Mouse (Mus musculus) lung, embryonic 16.5 days (tissue): ENCODE data around the gene Nyx. TPM values are rescaled to one million over a fixed set of nuclear protein-coding genes. Genes with fewer than 3 reads are reported as not detected.

ENCODE experiments used
- ATAC-seq: fragments of 200-750 bp; cut with Nextera tagmentation; 2 replicates; pipeline ENCODE4 v1.8.0; 2017; ENCODE audit warnings: low read depth, mild to moderate bottlenecking, moderate library complexity
- H3K27ac ChIP-seq: fragments of 300-500 bp; sonication (generic); 2 replicates; pipeline ENCODE4 v1.5.1; 2014; ENCODE audit warnings: mild to moderate bottlenecking, control low read depth, low read length
- H3K27me3 ChIP-seq: fragments of 300-500 bp; sonication (generic); 2 replicates; pipeline ENCODE4 v1.6.1; 2014; ENCODE audit warnings: low read depth, low read length, mixed read lengths; ENCODE audit not compliant: control insufficient read depth, insufficient read depth
- H3K36me3 ChIP-seq: fragments of 300-500 bp; sonication (generic); 2 replicates; pipeline ENCODE4 v1.6.1; 2014; ENCODE audit warnings: low read length; ENCODE audit not compliant: control insufficient read depth, insufficient read depth
- H3K4me1 ChIP-seq: fragments of 300-500 bp; sonication (generic); replicated peaks from 2 replicates; pipeline ENCODE4 v1.6.1; 2014; ENCODE audit warnings: low read length, mixed read lengths; ENCODE audit not compliant: control insufficient read depth, insufficient read depth
- H3K4me2 ChIP-seq: fragments of 300-500 bp; sonication (generic); 2 replicates; pipeline ENCODE4 v1.6.1; 2014; ENCODE audit warnings: low read depth, low read length, control low read depth
- H3K4me3 ChIP-seq: fragments of 300-500 bp; sonication (generic); 2 replicates; pipeline ENCODE4 v1.5.1; 2014; ENCODE audit warnings: mild to moderate bottlenecking, low read length, control low read depth
- H3K9ac ChIP-seq: fragments of 300-500 bp; sonication (generic); 2 replicates; pipeline ENCODE4 v1.6.1; 2014; ENCODE audit warnings: low read length, control low read depth
- H3K9me3 ChIP-seq: fragments of 300-500 bp; sonication (generic); 2 replicates; pipeline ENCODE4 v1.6.1; 2016; ENCODE audit warnings: low read length; ENCODE audit not compliant: control insufficient read depth
- WGBS: fragments of 180-500 bp; shearing (Covaris S2); extraction: QIAGEN DNeasy Blood & Tissue Kit; methylation state at CpG from one replicate; pipeline ENCODE4 v1.1.7; 2014; 5-methylcytosine and 5-hydroxymethylcytosine counted together
- polyA plus RNA-seq: library from polyadenylated mRNA; unstranded; fragments of >200 nt; fragmentation: Nextera tagmentation; extraction: Ambion mirVana; gene quantifications from 2 replicates; pipeline ENCODE4 v1.2.1, GENCODE M21; 2015

The Nyx gene
- polyA plus RNA-seq, 1 experiment from 2014 or later: 0.10 TPM

GRCm38 (mm10) chrX:13484447-13484846 lies 18.5 kb downstream of the Nyx start:
- peaks cover 10% of the 10 kb centered on the region for H3K9me3 ChIP-seq
- H3K9ac ChIP-seq: no peak overlapping the region
- no peak for ATAC-seq
- H3K4me2 ChIP-seq: no peak overlapping the region
- no peaks in the 10 kb centered on the region for H3K4me1 ChIP-seq
- H3K36me3 ChIP-seq: no peaks in the 10 kb centered on the region
- no peak overlapping the region for H3K27ac ChIP-seq
- no peaks in the 10 kb centered on the region for H3K27me3 ChIP-seq
- no peak overlapping the region for H3K4me3 ChIP-seq

GRCm38 (mm10) chrX:13489001-13489400 lies 23.1 kb downstream of the Nyx start:
- Histone ChIP-seq H3K4me2 (no peak overlapping the region), H3K27ac (no peak overlapping the region), H3K9me3 (peaks cover 10% of the 10 kb centered on the region), H3K36me3 (no peaks in the 10 kb centered on the region), H3K4me3 (no peak overlapping the region), H3K4me1 (no peaks in the 10 kb centered on the region; the same call in 1 of the 2 replicates), H3K27me3 (no peaks in the 10 kb centered on the region; the same call in 1 of the 2 replicates), H3K9ac (no peak overlapping the region)
- WGBS: 63% methylated on average over 3 of the region's 3 CpGs
- ATAC-seq: no peak

- Histone ChIP-seq H3K9me3 (peaks cover 10% of the 10 kb centered on the region), H3K4me2 (no peak overlapping the region), H3K27ac (no peak overlapping the region), H3K27me3 (no peaks in the 10 kb centered on the region; the same call in 1 of the 2 replicates), H3K4me1 (no peaks in the 10 kb centered on the region; the same call in 1 of the 2 replicates), H3K4me3 (no peak overlapping the region), H3K36me3 (no peaks in the 10 kb centered on the region), H3K9ac (no peak overlapping the region)
- no peak for ATAC-seq
- 59% methylated on average over 1 of the region's 1 CpGs for WGBS
Observed at GRCm38 (mm10) chrX:13489761-13490160, 23.9 kb downstream of the Nyx start.

- WGBS: 41% methylated on average over 3 of the region's 3 CpGs
Observed at GRCm38 (mm10) chrX:13490941-13491340, 25.0 kb downstream of the Nyx start.

GRCm38 (mm10) chrX:13492922-13493321 lies 27.0 kb downstream of the Nyx start:
- Histone ChIP-seq H3K4me1 (no peaks in the 10 kb centered on the region; the same call in 1 of the 2 replicates), H3K36me3 (no peaks in the 10 kb centered on the region), H3K9ac (no peak overlapping the region), H3K4me3 (no peak overlapping the region), H3K4me2 (no peak overlapping the region), H3K9me3 (no peaks in the 10 kb centered on the region), H3K27ac (no peak overlapping the region), H3K27me3 (no peaks in the 10 kb centered on the region; the same call in 1 of the 2 replicates)
- ATAC-seq: no peak

More at GRCm38 (mm10) chrX:13490941-13491340, 25.0 kb downstream of the Nyx start:
- no peaks in the 10 kb centered on the region; the same call in 1 of the 2 replicates for H3K27me3 ChIP-seq
- no peak overlapping the region for H3K4me2 ChIP-seq
- no peaks in the 10 kb centered on the region; the same call in 1 of the 2 replicates for H3K4me1 ChIP-seq
- peaks cover 9% of the 10 kb centered on the region for H3K9me3 ChIP-seq
- H3K36me3 ChIP-seq: no peaks in the 10 kb centered on the region
- H3K9ac ChIP-seq: no peak overlapping the region
- no peak overlapping the region for H3K4me3 ChIP-seq
- peak; percentile 93 for ATAC-seq
- no peak overlapping the region for H3K27ac ChIP-seq

GRCm38 (mm10) chrX:13494892-13495703 lies 29.2 kb downstream of the Nyx start:
- H3K4me3 ChIP-seq: no peak overlapping the region
- WGBS: 64% methylated on average over 8 of the region's 8 CpGs
- H3K9me3 ChIP-seq: no peaks in the 10 kb centered on the region
- H3K36me3 ChIP-seq: no peaks in the 10 kb centered on the region
- no peak overlapping the region for H3K9ac ChIP-seq
- no peaks in the 10 kb centered on the region; the same call in 1 of the 2 replicates for H3K27me3 ChIP-seq
- H3K4me2 ChIP-seq: no peak overlapping the region
- no peaks in the 10 kb centered on the region; the same call in 1 of the 2 replicates for H3K4me1 ChIP-seq
- no peak overlapping the region for H3K27ac ChIP-seq
- no peak for ATAC-seq

GRCm38 (mm10) chrX:13500284-13500683 lies 34.4 kb downstream of the Nyx start:
- no peaks in the 10 kb centered on the region for H3K36me3 ChIP-seq
- no peak for ATAC-seq
- no peak overlapping the region for H3K9ac ChIP-seq
- H3K4me1 ChIP-seq: no peaks in the 10 kb centered on the region
- 81% methylated on average over 4 of the region's 4 CpGs for WGBS
- H3K4me2 ChIP-seq: no peak overlapping the region
- H3K27me3 ChIP-seq: no peaks in the 10 kb centered on the region
- no peak overlapping the region for H3K4me3 ChIP-seq
- H3K9me3 ChIP-seq: no peaks in the 10 kb centered on the region
- no peak overlapping the region for H3K27ac ChIP-seq

GRCm38 (mm10) chrX:13502862-13503375 lies 37.0 kb downstream of the Nyx start:
- Histone ChIP-seq H3K9me3 (no peaks in the 10 kb centered on the region), H3K4me1 (no peaks in the 10 kb centered on the region), H3K4me3 (no peak overlapping the region), H3K27me3 (no peaks in the 10 kb centered on the region; the same call in 1 of the 2 replicates), H3K4me2 (no peak overlapping the region), H3K36me3 (no peaks in the 10 kb centered on the region), H3K9ac (no peak overlapping the region), H3K27ac (no peak overlapping the region)
- no peak for ATAC-seq
- 59% methylated on average over 7 of the region's 7 CpGs for WGBS

GRCm38 (mm10) chrX:13504389-13504788 lies 38.5 kb downstream of the Nyx start:
- H3K4me3 ChIP-seq: no peak overlapping the region
- 86% methylated on average over 7 of the region's 7 CpGs for WGBS
- H3K27me3 ChIP-seq: no peaks in the 10 kb centered on the region; the same call in 1 of the 2 replicates
- H3K4me2 ChIP-seq: no peak overlapping the region
- ATAC-seq: no peak
- H3K27ac ChIP-seq: no peak overlapping the region
- H3K4me1 ChIP-seq: no peaks in the 10 kb centered on the region
- no peaks in the 10 kb centered on the region for H3K36me3 ChIP-seq
- H3K9ac ChIP-seq: no peak overlapping the region
- no peaks in the 10 kb centered on the region for H3K9me3 ChIP-seq
